Mouse (Mus musculus): ENCODE data around the gene Mrpl21. TPM values are rescaled to one million over a fixed set of nuclear protein-coding genes. Genes with fewer than 3 reads are reported as not detected.

Mrpl21 gene
- 102 and 110 TPM in 2 replicates for polyA plus RNA-seq (2015; fragmentation: Nextera tagmentation; extraction: Ambion mirVana)

GRCm38 (mm10) chr19:3282572-3283467 lies at the start of gene Mrpl21, which contains the start of gene Ighmbp2:
TSS of gene Mrpl21 (plus strand) at chr19:3282901.
TSS of gene Ighmbp2 (minus strand) at chr19:3283017.
- H3K4me1 ChIP-seq = peaks cover 23% of the 10 kb centered on the region
- peak within 1 kb of the TSS; percentile 79 for H3K9ac ChIP-seq (replicated peaks)
- H3K27me3 ChIP-seq = no peaks in the 10 kb centered on the region
- no peaks in the 10 kb centered on the region for H3K9me3 ChIP-seq
- peaks cover 23% of the 10 kb centered on the region for H3K36me3 ChIP-seq
- H3K27ac ChIP-seq (replicated peaks) = peak within 1 kb of the TSS; percentile 70
- WGBS = under 1% methylated on average over 49 of the region's 49 CpGs
- peak within 1 kb of the TSS; percentile 93 for H3K4me3 ChIP-seq
- H3K4me2 ChIP-seq (replicated peaks) = peak within 1 kb of the TSS; percentile 88
- peak; percentile 95 for ATAC-seq (replicated peaks)

GRCm38 (mm10) chr19:3260016-3260415 lies 22.7 kb upstream of the Mrpl21 start:
- Histone ChIP-seq H3K9ac (replicated peaks) (no peak overlapping the region), H3K4me1 (no peaks in the 10 kb centered on the region), H3K27me3 (no peaks in the 10 kb centered on the region), H3K27ac (replicated peaks) (no peak overlapping the region), H3K4me3 (no peak overlapping the region), H3K4me2 (replicated peaks) (no peak overlapping the region), H3K9me3 (no peaks in the 10 kb centered on the region), H3K36me3 (peaks cover 47% of the 10 kb centered on the region)
- WGBS = 91% methylated on average over 8 of the region's 8 CpGs
- no peak for ATAC-seq (replicated peaks)

- WGBS = 95% methylated on average over 3 of the region's 3 CpGs
- no peak overlapping the region for H3K4me3 ChIP-seq
- no peaks in the 10 kb centered on the region for H3K27me3 ChIP-seq
- peaks cover 53% of the 10 kb centered on the region for H3K36me3 ChIP-seq
- H3K9ac ChIP-seq (replicated peaks) = no peak overlapping the region
- H3K4me1 ChIP-seq = no peaks in the 10 kb centered on the region
- H3K4me2 ChIP-seq (replicated peaks) = no peak overlapping the region
- H3K9me3 ChIP-seq = no peaks in the 10 kb centered on the region
- H3K27ac ChIP-seq (replicated peaks) = no peak overlapping the region
- ATAC-seq (replicated peaks) = no peak
Observed at GRCm38 (mm10) chr19:3260591-3260990, 22.1 kb upstream of the Mrpl21 start.

- H3K36me3 ChIP-seq = peaks cover 60% of the 10 kb centered on the region
- no peak overlapping the region for H3K27ac ChIP-seq (replicated peaks)
- WGBS = 96% methylated on average over 7 of the region's 7 CpGs
Observed at GRCm38 (mm10) chr19:3261336-3261735, 21.4 kb upstream of the Mrpl21 start.

GRCm38 (mm10) chr19:3261764-3262525 lies 20.8 kb upstream of the Mrpl21 start:
- H3K27ac ChIP-seq (replicated peaks) = no peak overlapping the region
- no peak overlapping the region for H3K4me2 ChIP-seq (replicated peaks)
- 84% methylated on average over 12 of the region's 12 CpGs for WGBS
- H3K27me3 ChIP-seq = no peaks in the 10 kb centered on the region
- H3K9ac ChIP-seq (replicated peaks) = no peak overlapping the region
- H3K9me3 ChIP-seq = no peaks in the 10 kb centered on the region
- no peak for ATAC-seq (replicated peaks)
- H3K36me3 ChIP-seq = peaks cover 66% of the 10 kb centered on the region
- H3K4me1 ChIP-seq = no peaks in the 10 kb centered on the region
- H3K4me3 ChIP-seq = no peak overlapping the region

More at GRCm38 (mm10) chr19:3261336-3261735, 21.4 kb upstream of the Mrpl21 start:
- no peaks in the 10 kb centered on the region for H3K27me3 ChIP-seq
- H3K9ac ChIP-seq (replicated peaks) = no peak overlapping the region
- no peaks in the 10 kb centered on the region for H3K4me1 ChIP-seq
- ATAC-seq (replicated peaks) = no peak
- no peak overlapping the region for H3K4me3 ChIP-seq
- no peak overlapping the region for H3K4me2 ChIP-seq (replicated peaks)
- no peaks in the 10 kb centered on the region for H3K9me3 ChIP-seq

GRCm38 (mm10) chr19:3264348-3264747 lies 18.4 kb upstream of the Mrpl21 start:
- H3K9ac ChIP-seq (replicated peaks) = no peak overlapping the region
- no peaks in the 10 kb centered on the region for H3K27me3 ChIP-seq
- H3K4me1 ChIP-seq = no peaks in the 10 kb centered on the region
- ATAC-seq (replicated peaks) = no peak
- no peaks in the 10 kb centered on the region for H3K9me3 ChIP-seq
- H3K4me2 ChIP-seq (replicated peaks) = no peak overlapping the region
- 97% methylated on average over 6 of the region's 6 CpGs for WGBS
- H3K4me3 ChIP-seq = no peak overlapping the region
- no peak overlapping the region for H3K27ac ChIP-seq (replicated peaks)
- peaks cover 90% of the 10 kb centered on the region for H3K36me3 ChIP-seq

GRCm38 (mm10) chr19:3265180-3265579 lies 17.5 kb upstream of the Mrpl21 start:
- Histone ChIP-seq H3K4me3 (no peak overlapping the region), H3K27me3 (no peaks in the 10 kb centered on the region), H3K4me1 (no peaks in the 10 kb centered on the region), H3K36me3 (peaks cover 89% of the 10 kb centered on the region), H3K4me2 (replicated peaks) (no peak overlapping the region), H3K9ac (replicated peaks) (no peak overlapping the region), H3K9me3 (no peaks in the 10 kb centered on the region), H3K27ac (replicated peaks) (no peak overlapping the region)
- 93% methylated on average over 9 of the region's 9 CpGs for WGBS
- ATAC-seq (replicated peaks) = no peak

- H3K9me3 ChIP-seq = no peaks in the 10 kb centered on the region
- H3K4me2 ChIP-seq (replicated peaks) = no peak overlapping the region
- no peak overlapping the region for H3K4me3 ChIP-seq
- H3K27me3 ChIP-seq = no peaks in the 10 kb centered on the region
- H3K9ac ChIP-seq (replicated peaks) = no peak overlapping the region
- H3K4me1 ChIP-seq = no peaks in the 10 kb centered on the region
- no peak for ATAC-seq (replicated peaks)
- H3K27ac ChIP-seq (replicated peaks) = no peak overlapping the region
- WGBS = 84% methylated on average over 5 of the region's 5 CpGs
- H3K36me3 ChIP-seq = peaks cover 88% of the 10 kb centered on the region
Observed at GRCm38 (mm10) chr19:3266136-3266535, 16.6 kb upstream of the Mrpl21 start.

GRCm38 (mm10) chr19:3266676-3267075 lies 16.0 kb upstream of the Mrpl21 start:
- no peak overlapping the region for H3K27ac ChIP-seq (replicated peaks)
- no peaks in the 10 kb centered on the region for H3K4me1 ChIP-seq
- H3K36me3 ChIP-seq = peaks cover 88% of the 10 kb centered on the region
- ATAC-seq (replicated peaks) = no peak
- no peak overlapping the region for H3K9ac ChIP-seq (replicated peaks)
- H3K27me3 ChIP-seq = no peaks in the 10 kb centered on the region
- H3K4me3 ChIP-seq = no peak overlapping the region
- H3K4me2 ChIP-seq (replicated peaks) = no peak overlapping the region
- H3K9me3 ChIP-seq = no peaks in the 10 kb centered on the region
- 92% methylated on average over 4 of the region's 4 CpGs for WGBS

GRCm38 (mm10) chr19:3267340-3267739 lies 15.4 kb upstream of the Mrpl21 start:
- no peaks in the 10 kb centered on the region for H3K27me3 ChIP-seq
- no peak overlapping the region for H3K4me3 ChIP-seq
- H3K36me3 ChIP-seq = peaks cover 89% of the 10 kb centered on the region
- no peak overlapping the region for H3K27ac ChIP-seq (replicated peaks)
- no peak overlapping the region for H3K4me2 ChIP-seq (replicated peaks)
- H3K9ac ChIP-seq (replicated peaks) = no peak overlapping the region
- 96% methylated on average over 4 of the region's 4 CpGs for WGBS
- no peak for ATAC-seq (replicated peaks)
- no peaks in the 10 kb centered on the region for H3K9me3 ChIP-seq
- H3K4me1 ChIP-seq = no peaks in the 10 kb centered on the region

- Histone ChIP-seq H3K27ac (replicated peaks) (no peak overlapping the region), H3K4me2 (replicated peaks) (no peak overlapping the region), H3K9ac (replicated peaks) (no peak overlapping the region), H3K9me3 (no peaks in the 10 kb centered on the region), H3K4me1 (no peaks in the 10 kb centered on the region), H3K27me3 (no peaks in the 10 kb centered on the region), H3K36me3 (peaks cover 94% of the 10 kb centered on the region), H3K4me3 (no peak overlapping the region)
- no peak for ATAC-seq (replicated peaks)
- 94% methylated on average over 17 of the region's 17 CpGs for WGBS
Observed at GRCm38 (mm10) chr19:3268218-3268980, 14.3 kb upstream of the Mrpl21 start.

Measured in forebrain, embryonic 15.5 days (tissue).